Mouse (Mus musculus) liver, embryonic 11.5 days (tissue): ENCODE data around the gene Tenm2. TPM values are rescaled to one million over a fixed set of nuclear protein-coding genes. Genes with fewer than 3 reads are reported as not detected.

ENCODE experiments used
- ATAC-seq: fragments of 200-750 bp; cut with Nextera tagmentation; replicated peaks from 2 replicates; pipeline ENCODE4 v1.8.0; 2017; ENCODE audit warnings: moderate number of reproducible peaks, mild to moderate bottlenecking, moderate TSS enrichment, moderate library complexity; ENCODE audit not compliant: low FRiP score
- DNase-seq: peaks from one replicate; pipeline ENCODE4 v3.0.0-alpha.2; 2017; ENCODE audit warnings: low spot score
- H3K27ac ChIP-seq: fragments of 300-500 bp; sonication (generic); 2 replicates; pipeline ENCODE4 v1.5.1; 2014; ENCODE audit warnings: mild to moderate bottlenecking, low read depth, low read length, control low read depth
- H3K27me3 ChIP-seq: fragments of 300-500 bp; sonication (generic); replicated peaks from 2 replicates; pipeline ENCODE4 v1.6.1; 2014; ENCODE audit warnings: low read length, mixed read lengths; ENCODE audit not compliant: control insufficient read depth, insufficient read depth
- H3K36me3 ChIP-seq: fragments of 300-500 bp; sonication (generic); 2 replicates; pipeline ENCODE4 v1.6.1; 2014; ENCODE audit warnings: mild to moderate bottlenecking, low read length, moderate library complexity, mixed read lengths; ENCODE audit not compliant: control insufficient read depth, insufficient read depth
- H3K4me1 ChIP-seq: fragments of 300-500 bp; sonication (generic); replicated peaks from 2 replicates; pipeline ENCODE4 v1.6.1; 2014; ENCODE audit warnings: low read length, mixed read lengths; ENCODE audit not compliant: control insufficient read depth, insufficient read depth
- H3K4me2 ChIP-seq: fragments of 300-500 bp; sonication (generic); 2 replicates; pipeline ENCODE4 v1.6.1; 2014; ENCODE audit warnings: mild to moderate bottlenecking, control low read depth, moderate library complexity
- H3K4me3 ChIP-seq: fragments of 300-500 bp; sonication (generic); 2 replicates; pipeline ENCODE4 v1.5.1; 2014; ENCODE audit warnings: low read depth, low read length, control low read depth
- H3K9ac ChIP-seq: fragments of 300-500 bp; sonication (generic); 2 replicates; pipeline ENCODE4 v1.6.1; 2014; ENCODE audit warnings: low read depth, low read length, control low read depth
- H3K9me3 ChIP-seq: fragments of 300-500 bp; sonication (generic); 2 replicates; pipeline ENCODE4 v1.6.1; 2016; ENCODE audit warnings: low read length, inconsistent platforms, mixed read lengths; ENCODE audit not compliant: control insufficient read depth
- WGBS: fragments of 180-500 bp; shearing (Covaris S2); extraction: QIAGEN DNeasy Blood & Tissue Kit; methylation state at CpG from one replicate; pipeline ENCODE4 v1.1.7; 2014; 5-methylcytosine and 5-hydroxymethylcytosine counted together
- polyA plus RNA-seq: library from polyadenylated mRNA; unstranded; fragments of >200 nt; fragmentation: Nextera tagmentation; extraction: Ambion mirVana; gene quantifications from 2 replicates; pipeline ENCODE4 v1.2.1, GENCODE M21; 2014

Tenm2 gene
- polyA plus RNA-seq, 1 experiment from 2014 or later: 0.78 TPM

GRCm38 (mm10) chr11:36096219-36096618 lies 1139.5 kb downstream of the Tenm2 start:
- no peaks in the 10 kb centered on the region for H3K4me1 ChIP-seq
- no peak overlapping the region for H3K4me3 ChIP-seq
- no peaks in the 10 kb centered on the region for H3K36me3 ChIP-seq
- no peak overlapping the region for H3K4me2 ChIP-seq
- no peaks in the 10 kb centered on the region for H3K9me3 ChIP-seq
- no peak overlapping the region for H3K27ac ChIP-seq
- ATAC-seq (no peak), DNase-seq (no peak)
- no peak overlapping the region for H3K9ac ChIP-seq
- H3K27me3 ChIP-seq: no peaks in the 10 kb centered on the region
- 89% methylated on average over 14 of the region's 14 CpGs for WGBS

GRCm38 (mm10) chr11:36090210-36090609 lies 1145.6 kb downstream of the Tenm2 start:
- no peak for ATAC-seq
- H3K9ac ChIP-seq: no peak overlapping the region
- H3K27ac ChIP-seq: no peak overlapping the region
- H3K9me3 ChIP-seq: no peaks in the 10 kb centered on the region
- H3K4me3 ChIP-seq: no peak overlapping the region
- no peaks in the 10 kb centered on the region for H3K4me1 ChIP-seq
- no peaks in the 10 kb centered on the region for H3K27me3 ChIP-seq
- no peak for DNase-seq
- H3K36me3 ChIP-seq: no peaks in the 10 kb centered on the region
- 9% methylated on average over 3 of the region's 3 CpGs for WGBS
- H3K4me2 ChIP-seq: no peak overlapping the region

GRCm38 (mm10) chr11:36081399-36082053 lies 1154.2 kb downstream of the Tenm2 start:
- Histone ChIP-seq H3K4me1 (no peaks in the 10 kb centered on the region), H3K4me2 (no peak overlapping the region), H3K4me3 (no peak overlapping the region), H3K9me3 (no peaks in the 10 kb centered on the region), H3K27me3 (no peaks in the 10 kb centered on the region), H3K36me3 (no peaks in the 10 kb centered on the region), H3K9ac (no peak overlapping the region), H3K27ac (no peak overlapping the region)
- 43% methylated on average over 10 of the region's 10 CpGs for WGBS
- ATAC-seq (no peak), DNase-seq (no peak)

DNA sequence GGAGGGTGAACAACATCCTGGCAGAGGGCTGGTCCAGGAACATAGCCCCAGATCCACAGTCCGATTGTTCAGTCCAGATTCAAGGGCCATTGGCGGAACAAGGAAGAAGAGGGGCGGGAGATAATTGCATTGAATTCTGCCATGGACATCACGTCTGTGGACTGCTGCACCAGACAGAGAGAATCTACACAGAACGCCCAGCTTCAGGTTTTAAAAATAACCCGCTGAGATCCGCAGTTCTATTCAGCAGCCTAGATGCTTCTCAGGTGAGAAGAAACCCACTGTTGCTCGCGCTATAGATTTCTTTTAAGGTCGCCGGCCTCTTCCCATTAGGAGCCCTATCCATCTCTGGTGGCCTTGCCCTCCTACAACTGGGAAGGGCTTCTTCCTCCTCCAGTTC lies 1155.0 kb downstream of the Tenm2 start:
- Histone ChIP-seq H3K36me3 (no peaks in the 10 kb centered on the region), H3K4me2 (no peak overlapping the region), H3K4me1 (no peaks in the 10 kb centered on the region), H3K27ac (no peak overlapping the region), H3K9me3 (no peaks in the 10 kb centered on the region), H3K4me3 (no peak overlapping the region), H3K9ac (no peak overlapping the region), H3K27me3 (no peaks in the 10 kb centered on the region)
- DNase-seq (no peak), ATAC-seq (no peak)
- 65% methylated on average over 11 of the region's 11 CpGs for WGBS

GRCm38 (mm10) chr11:36078391-36078790 lies 1157.4 kb downstream of the Tenm2 start:
- 83% methylated on average over 7 of the region's 7 CpGs for WGBS
- Histone ChIP-seq H3K27ac (no peak overlapping the region), H3K9me3 (no peaks in the 10 kb centered on the region), H3K27me3 (no peaks in the 10 kb centered on the region), H3K9ac (no peak overlapping the region), H3K4me3 (no peak overlapping the region), H3K36me3 (no peaks in the 10 kb centered on the region), H3K4me2 (no peak overlapping the region), H3K4me1 (no peaks in the 10 kb centered on the region)
- ATAC-seq (no peak), DNase-seq (no peak)

- H3K4me3 ChIP-seq: no peak overlapping the region
- H3K4me1 ChIP-seq: no peaks in the 10 kb centered on the region
- H3K9me3 ChIP-seq: no peaks in the 10 kb centered on the region
- no peaks in the 10 kb centered on the region for H3K27me3 ChIP-seq
- no peak for ATAC-seq
- H3K4me2 ChIP-seq: no peak overlapping the region
- no peak overlapping the region for H3K9ac ChIP-seq
- H3K36me3 ChIP-seq: no peaks in the 10 kb centered on the region
- no peak overlapping the region for H3K27ac ChIP-seq
- no peak for DNase-seq
- 70% methylated on average over 8 of the region's 8 CpGs for WGBS
Observed at GRCm38 (mm10) chr11:36074015-36074567, 1161.7 kb downstream of the Tenm2 start.

DNA sequence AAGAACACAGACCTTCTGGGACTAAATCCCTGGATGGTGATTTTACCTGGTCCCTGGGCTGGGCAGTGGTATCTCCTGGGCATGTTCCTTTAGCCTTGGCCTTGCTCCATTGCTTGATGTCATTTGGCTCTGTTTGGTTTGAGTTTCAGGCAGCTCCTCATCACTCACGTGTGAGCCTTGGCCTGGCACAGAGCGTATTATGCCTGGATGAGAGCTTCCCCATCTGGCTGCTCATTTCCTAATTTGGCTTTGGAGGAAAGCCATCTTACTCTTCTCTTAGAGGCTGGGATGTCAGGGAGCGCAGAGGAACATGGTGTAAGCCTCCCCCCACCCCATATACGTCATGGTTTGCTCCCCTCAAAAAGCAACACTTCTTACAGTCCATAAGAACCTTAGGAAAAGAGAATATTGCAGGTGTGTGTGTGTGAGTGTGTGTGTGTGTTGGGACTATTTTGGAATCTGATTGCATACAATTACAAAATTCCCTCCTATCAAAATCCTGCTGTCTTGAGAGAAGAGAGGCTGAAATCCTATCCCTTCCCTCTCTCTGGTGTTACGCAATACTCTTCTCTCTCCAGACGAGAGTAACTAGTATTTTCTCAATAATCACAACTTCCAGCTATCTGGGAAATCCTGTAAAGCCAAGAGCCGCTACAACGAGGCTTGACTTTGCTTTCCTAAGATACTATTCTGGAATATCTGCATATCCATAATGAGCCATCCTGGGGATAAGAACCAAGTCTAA lies 1162.5 kb downstream of the Tenm2 start:
- no peak overlapping the region for H3K9ac ChIP-seq
- 76% methylated on average over 8 of the region's 8 CpGs for WGBS
- ATAC-seq (no peak), DNase-seq (no peak)
- no peaks in the 10 kb centered on the region for H3K36me3 ChIP-seq
- no peak overlapping the region for H3K4me3 ChIP-seq
- no peak overlapping the region for H3K4me2 ChIP-seq
- no peaks in the 10 kb centered on the region for H3K27me3 ChIP-seq
- H3K9me3 ChIP-seq: no peaks in the 10 kb centered on the region
- no peak overlapping the region for H3K27ac ChIP-seq
- no peaks in the 10 kb centered on the region for H3K4me1 ChIP-seq

DNA sequence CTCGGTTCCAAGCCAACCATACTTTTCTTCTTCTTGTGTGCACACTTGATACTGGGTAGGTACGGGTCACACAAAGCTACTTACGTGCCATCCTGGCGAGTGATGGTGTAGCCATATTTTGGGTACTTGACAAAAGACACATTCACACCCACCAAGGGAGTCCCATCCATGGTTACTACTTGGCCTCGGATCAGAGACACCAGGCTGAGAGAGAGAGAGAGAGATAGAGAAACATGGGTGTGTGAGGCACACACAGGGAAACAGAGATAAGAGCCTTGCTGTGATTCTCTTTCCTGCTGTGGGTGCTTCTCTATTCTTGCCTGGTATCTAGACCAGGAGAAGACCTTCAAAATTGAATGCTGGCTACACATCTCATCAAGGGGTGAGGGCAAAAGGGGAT lies 1163.1 kb downstream of the Tenm2 start:
- Histone ChIP-seq H3K9ac (no peak overlapping the region), H3K27me3 (no peaks in the 10 kb centered on the region), H3K4me2 (no peak overlapping the region), H3K4me1 (no peaks in the 10 kb centered on the region), H3K9me3 (no peaks in the 10 kb centered on the region), H3K27ac (no peak overlapping the region), H3K36me3 (no peaks in the 10 kb centered on the region), H3K4me3 (no peak overlapping the region)
- DNase-seq (no peak), ATAC-seq (no peak)
- 80% methylated on average over 5 of the region's 5 CpGs for WGBS

DNA sequence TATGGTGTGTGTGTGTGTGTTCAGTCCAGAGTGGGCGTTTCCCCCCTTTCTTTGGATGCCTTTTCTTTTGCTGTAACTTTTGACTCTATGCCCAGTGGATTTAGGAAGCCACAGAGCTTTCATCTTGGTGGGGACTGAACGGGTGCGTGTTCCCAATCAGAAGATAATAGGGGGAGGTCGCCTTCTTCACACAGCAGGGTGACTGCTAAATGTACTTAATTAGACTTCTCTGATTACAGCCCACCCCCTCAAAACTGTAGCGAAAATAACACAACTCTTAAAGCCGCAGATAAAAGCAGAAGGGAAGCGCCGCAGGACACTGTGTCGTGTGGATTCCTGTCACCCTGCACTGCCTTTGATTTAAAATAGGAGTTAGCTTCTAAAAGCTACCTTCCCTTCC lies 1163.7 kb downstream of the Tenm2 start:
- no peak overlapping the region for H3K9ac ChIP-seq
- no peaks in the 10 kb centered on the region for H3K36me3 ChIP-seq
- ATAC-seq: no peak
- H3K9me3 ChIP-seq: no peaks in the 10 kb centered on the region
- no peaks in the 10 kb centered on the region for H3K27me3 ChIP-seq
- no peak for DNase-seq
- H3K4me1 ChIP-seq: no peaks in the 10 kb centered on the region
- no peak overlapping the region for H3K4me3 ChIP-seq
- 57% methylated on average over 9 of the region's 9 CpGs for WGBS
- no peak overlapping the region for H3K4me2 ChIP-seq
- H3K27ac ChIP-seq: no peak overlapping the region
